Mouse (Mus musculus): ENCODE measurements around the gene Coro7. TPM values are rescaled to one million over a fixed set of nuclear protein-coding genes. Genes with fewer than 3 reads are reported as not detected.

Gene Coro7
- polyA plus RNA-seq, 1 experiment from 2014 or later: 13.1 TPM

GRCm38 (mm10) chr16:4725266-4725665 is 45.7 kb upstream of the Coro7 start:
- TF ChIP-seq CTCF (IDR thresholded peaks at IDR 0.05; ENCODE audit: low read depth): no peak
- Histone ChIP-seq H3K36me3 (ENCODE audit: insufficient read depth, low read length) (no peaks in the 10 kb centered on the region), H3K4me1 (replicated peaks; ENCODE audit: insufficient read depth, low read length) (0 out of 2 replicates have a peak, but pooled peaks cover 4% of the 10 kb centered on the region), H3K27ac (no peak overlapping the region), H3K9ac (ENCODE audit: low read depth, low read length) (no peak overlapping the region), H3K27me3 (ENCODE audit: insufficient read depth, low read length) (no peaks in the 10 kb centered on the region), H3K9me3 (replicated peaks; ENCODE audit: low read length) (no peaks in the 10 kb centered on the region), H3K4me2 (ENCODE audit: low read length) (no peak overlapping the region), H3K4me3 (replicated peaks; ENCODE audit: low read depth, low read length) (no peak overlapping the region)
- 64% methylated on average over 4 of the region's 4 CpGs for WGBS
- ATAC-seq (replicated peaks; ENCODE audit: low FRiP score, low read depth): no peak
- DNase-seq (ENCODE audit: low spot score): no peak

GRCm38 (mm10) chr16:4722915-4723209 is 43.3 kb upstream of the Coro7 start:
- no peaks in the 10 kb centered on the region for H3K9me3 ChIP-seq (replicated peaks; ENCODE audit: low read length)
- DNase-seq (ENCODE audit: low spot score) (no peak), ATAC-seq (replicated peaks; ENCODE audit: low FRiP score, low read depth) (no peak)
- TF ChIP-seq CTCF (IDR thresholded peaks at IDR 0.05; ENCODE audit: low read depth): no peak
- H3K27ac ChIP-seq: no peak overlapping the region
- H3K9ac ChIP-seq (ENCODE audit: low read depth, low read length): no peak overlapping the region
- 73% methylated on average over 3 of the region's 3 CpGs for WGBS
- H3K4me1 ChIP-seq (replicated peaks; ENCODE audit: insufficient read depth, low read length): 0 out of 2 replicates have a peak, but pooled peaks cover 4% of the 10 kb centered on the region
- no peaks in the 10 kb centered on the region for H3K27me3 ChIP-seq (ENCODE audit: insufficient read depth, low read length)
- no peak overlapping the region for H3K4me2 ChIP-seq (ENCODE audit: low read length)
- no peaks in the 10 kb centered on the region for H3K36me3 ChIP-seq (ENCODE audit: insufficient read depth, low read length)
- H3K4me3 ChIP-seq (replicated peaks; ENCODE audit: low read depth, low read length): no peak overlapping the region

- DNase-seq (ENCODE audit: low spot score) (no peak), ATAC-seq (replicated peaks; ENCODE audit: low FRiP score, low read depth) (no peak)
- Histone ChIP-seq H3K27ac (no peak overlapping the region), H3K9ac (ENCODE audit: low read depth, low read length) (no peak overlapping the region), H3K4me2 (ENCODE audit: low read length) (no peak overlapping the region), H3K27me3 (ENCODE audit: insufficient read depth, low read length) (no peaks in the 10 kb centered on the region), H3K36me3 (ENCODE audit: insufficient read depth, low read length) (no peaks in the 10 kb centered on the region), H3K9me3 (replicated peaks; ENCODE audit: low read length) (no peaks in the 10 kb centered on the region), H3K4me3 (replicated peaks; ENCODE audit: low read depth, low read length) (no peak overlapping the region), H3K4me1 (replicated peaks; ENCODE audit: insufficient read depth, low read length) (0 out of 2 replicates have a peak, but pooled peaks cover 4% of the 10 kb centered on the region)
- no peak for TF ChIP-seq CTCF (IDR thresholded peaks at IDR 0.05; ENCODE audit: low read depth)
- 67% methylated on average over 7 of the region's 7 CpGs for WGBS
These were observed 42.7 kb upstream of the Coro7 start for GRCm38 (mm10) chr16:4722128-4722914.

- peak within 1 kb of the TSS; percentile 76 for H3K9ac ChIP-seq (ENCODE audit: low read depth, low read length)
- no peaks in the 10 kb centered on the region for H3K27me3 ChIP-seq (ENCODE audit: insufficient read depth, low read length)
- 0 out of 2 replicates have a peak, but pooled peaks cover 13% of the 10 kb centered on the region for H3K36me3 ChIP-seq (ENCODE audit: insufficient read depth, low read length)
- H3K27ac ChIP-seq: peak within 1 kb of the TSS; percentile 85
- no peaks in the 10 kb centered on the region for H3K9me3 ChIP-seq (replicated peaks; ENCODE audit: low read length)
- peak within 1 kb of the TSS; percentile 76 for H3K4me2 ChIP-seq (ENCODE audit: low read length)
- DNase-seq (ENCODE audit: low spot score): peak; percentile 83
- H3K4me3 ChIP-seq (replicated peaks; ENCODE audit: low read depth, low read length): peak within 1 kb of the TSS; percentile 59
- ATAC-seq (replicated peaks; ENCODE audit: low FRiP score, low read depth): peak; percentile 83
- 15% methylated on average over 33 of the region's 33 CpGs for WGBS
- H3K4me1 ChIP-seq (replicated peaks; ENCODE audit: insufficient read depth, low read length): no peaks in the 10 kb centered on the region
- no peak for TF ChIP-seq CTCF (IDR thresholded peaks at IDR 0.05; ENCODE audit: low read depth)
These were observed 39.4 kb upstream of the Coro7 start, which contains the start of gene Nmral1 for GRCm38 (mm10) chr16:4718753-4719518. TSS of gene Nmral1 (minus strand) at chr16:4719356.

- Histone ChIP-seq H3K27ac (no peak overlapping the region), H3K4me1 (replicated peaks; ENCODE audit: insufficient read depth, low read length) (no peaks in the 10 kb centered on the region), H3K36me3 (ENCODE audit: insufficient read depth, low read length) (0 out of 2 replicates have a peak, but pooled peaks cover 13% of the 10 kb centered on the region), H3K4me2 (ENCODE audit: low read length) (peak overlapping the region; percentile 76), H3K9ac (ENCODE audit: low read depth, low read length) (no peak overlapping the region), H3K9me3 (replicated peaks; ENCODE audit: low read length) (no peaks in the 10 kb centered on the region), H3K4me3 (replicated peaks; ENCODE audit: low read depth, low read length) (0 out of 2 replicates have a peak overlapping the region, but pooled peaks have one; percentile 59), H3K27me3 (ENCODE audit: insufficient read depth, low read length) (no peaks in the 10 kb centered on the region)
- ATAC-seq (replicated peaks; ENCODE audit: low FRiP score, low read depth) (no peak), DNase-seq (ENCODE audit: low spot score) (no peak)
- 21% methylated on average over 3 of the region's 3 CpGs for WGBS
- TF ChIP-seq CTCF (IDR thresholded peaks at IDR 0.05; ENCODE audit: low read depth): no peak
These were observed 38.3 kb upstream of the Coro7 start for GRCm38 (mm10) chr16:4717866-4718265.

GRCm38 (mm10) chr16:4713861-4714710 is 34.5 kb upstream of the Coro7 start:
- TF ChIP-seq CTCF (IDR thresholded peaks at IDR 0.05; ENCODE audit: low read depth): no peak
- no peaks in the 10 kb centered on the region for H3K9me3 ChIP-seq (replicated peaks; ENCODE audit: low read length)
- H3K4me3 ChIP-seq (replicated peaks; ENCODE audit: low read depth, low read length): no peak overlapping the region
- H3K4me2 ChIP-seq (ENCODE audit: low read length): no peak overlapping the region
- WGBS: 90% methylated on average over 17 of the region's 17 CpGs
- no peak for DNase-seq (ENCODE audit: low spot score)
- no peaks in the 10 kb centered on the region for H3K4me1 ChIP-seq (replicated peaks; ENCODE audit: insufficient read depth, low read length)
- no peak overlapping the region for H3K9ac ChIP-seq (ENCODE audit: low read depth, low read length)
- H3K36me3 ChIP-seq (ENCODE audit: insufficient read depth, low read length): 0 out of 2 replicates have a peak, but pooled peaks cover 13% of the 10 kb centered on the region
- no peaks in the 10 kb centered on the region for H3K27me3 ChIP-seq (ENCODE audit: insufficient read depth, low read length)
- no peak for ATAC-seq (replicated peaks; ENCODE audit: low FRiP score, low read depth)
- H3K27ac ChIP-seq: no peak overlapping the region

Data from kidney, postnatal 0 days (tissue).